Comparison of ENCODE assay signal across 9 mouse cellular contexts in genomic region chr11:116499018-116499417, GRCm38 (mm10). TPM values are rescaled to one million over a fixed set of nuclear protein-coding genes. Genes with fewer than 3 reads are reported as not detected.
DNase-seq lines count a peak whose midpoint lies in the region; ATAC-seq lines count a peak whose summit lies in the region.
"Had no signal": no experiment of that assay in that cellular context is flagged by ENCODE, and none has a peak within 500 bp of the region (broad histone marks: within the 10 kb centered on the region; RNA-seq: fewer than 3 reads in every experiment).

No protein-coding gene starts in this region.

- no peak for ATAC-seq in liver, embryonic 11.5 days (replicated peaks; ENCODE audit: low FRiP score)
- no peak for ATAC-seq in embryonic facial prominence, embryonic 12.5 days (ENCODE audit: insufficient number of reproducible peaks, insufficient read depth, low FRiP score, low TSS enrichment)
- no peak for ATAC-seq in hindbrain, embryonic 16.5 days
- ATAC-seq in neural tube, embryonic 12.5 days (ENCODE audit: low FRiP score, low read depth), result no peak

- H3K9ac ChIP-seq in liver, embryonic 11.5 days (ENCODE audit: low read depth, low read length), result no peak overlapping the region
- no peak overlapping the region for H3K9ac ChIP-seq in embryonic facial prominence, embryonic 12.5 days
- no peak overlapping the region for H3K9ac ChIP-seq in hindbrain, embryonic 16.5 days (ENCODE audit: low read depth, low read length)
- H3K9ac ChIP-seq in neural tube, embryonic 12.5 days, result no peak overlapping the region

- no peak for DNase-seq in liver, embryonic 11.5 days (ENCODE audit: low spot score)
- DNase-seq in liver, result no peak
- DNase-seq in thymus, postnatal 25 days, result no peak
- no peak for DNase-seq in gastrocnemius, postnatal 14 days
- DNase-seq: kidney, postnatal 36 days had no signal

- H3K4me3 ChIP-seq in liver, embryonic 11.5 days (ENCODE audit: low read depth, low read length), result peak overlapping the region; percentile 24
- no peak overlapping the region for H3K4me3 ChIP-seq in embryonic facial prominence, embryonic 12.5 days
- H3K4me3 ChIP-seq in hindbrain, embryonic 16.5 days (ENCODE audit: low read length), result no peak overlapping the region
- H3K4me3 ChIP-seq in neural tube, embryonic 12.5 days, result no peak overlapping the region

- H3K9me3 ChIP-seq in liver, embryonic 11.5 days (ENCODE audit: control insufficient read depth, low read length), result no peaks in the 10 kb centered on the region
- no peaks in the 10 kb centered on the region for H3K9me3 ChIP-seq in embryonic facial prominence, embryonic 12.5 days
- H3K9me3 ChIP-seq in hindbrain, embryonic 16.5 days (ENCODE audit: control insufficient read depth, low read length), result no peaks in the 10 kb centered on the region
- no peaks in the 10 kb centered on the region for H3K9me3 ChIP-seq in neural tube, embryonic 12.5 days

- H3K27ac ChIP-seq in liver, embryonic 11.5 days (ENCODE audit: low read depth, low read length), result no peak overlapping the region
- no peak overlapping the region for H3K27ac ChIP-seq in embryonic facial prominence, embryonic 12.5 days
- no peak overlapping the region for H3K27ac ChIP-seq in hindbrain, embryonic 16.5 days (ENCODE audit: low read depth, low read length)
- no peak overlapping the region for H3K27ac ChIP-seq in neural tube, embryonic 12.5 days

- WGBS in liver, embryonic 11.5 days, result 46% methylated on average over 6 of the region's 6 CpGs
- 46% methylated on average over 6 of the region's 6 CpGs for WGBS in embryonic facial prominence, embryonic 12.5 days
- WGBS in hindbrain, embryonic 16.5 days, result 47% methylated on average over 6 of the region's 6 CpGs
- WGBS in neural tube, embryonic 12.5 days, result 44% methylated on average over 6 of the region's 6 CpGs

- intact Hi-C loops in gastrocnemius, postnatal 14 days (cut with DNase I; ENCODE audit: low total_unique reads), result no loop called here

- H3K4me1 ChIP-seq in liver, embryonic 11.5 days (replicated peaks; ENCODE audit: control insufficient read depth, insufficient read depth, low read length), result peaks cover 15% of the 10 kb centered on the region; the same call in 1 of the 2 replicates
- H3K4me1 ChIP-seq in embryonic facial prominence, embryonic 12.5 days, result no peaks in the 10 kb centered on the region
- H3K4me1 ChIP-seq in hindbrain, embryonic 16.5 days (ENCODE audit: control insufficient read depth, insufficient read depth, low read depth, low read length), result peaks cover 4% of the 10 kb centered on the region
- H3K4me1 ChIP-seq in neural tube, embryonic 12.5 days, result peaks cover 6% of the 10 kb centered on the region; the same call in 1 of the 2 replicates

- H3K27me3 ChIP-seq in liver, embryonic 11.5 days (replicated peaks; ENCODE audit: control insufficient read depth, insufficient read depth, low read length), result no peaks in the 10 kb centered on the region
- H3K27me3 ChIP-seq in embryonic facial prominence, embryonic 12.5 days, result no peaks in the 10 kb centered on the region
- no peaks in the 10 kb centered on the region for H3K27me3 ChIP-seq in hindbrain, embryonic 16.5 days (replicated peaks; ENCODE audit: control insufficient read depth, insufficient read depth, low read length)
- no peaks in the 10 kb centered on the region for H3K27me3 ChIP-seq in neural tube, embryonic 12.5 days (replicated peaks)

- H3K36me3 ChIP-seq in liver, embryonic 11.5 days (ENCODE audit: control insufficient read depth, insufficient read depth, low read length), result no peaks in the 10 kb centered on the region
- no peaks in the 10 kb centered on the region for H3K36me3 ChIP-seq in embryonic facial prominence, embryonic 12.5 days
- no peaks in the 10 kb centered on the region for H3K36me3 ChIP-seq in hindbrain, embryonic 16.5 days (ENCODE audit: control insufficient read depth, insufficient read depth, low read length)
- H3K36me3 ChIP-seq in neural tube, embryonic 12.5 days, result no peaks in the 10 kb centered on the region

- H3K4me2 ChIP-seq in liver, embryonic 11.5 days, result peak overlapping the region; percentile 58
- peak overlapping the region; percentile 53 for H3K4me2 ChIP-seq in embryonic facial prominence, embryonic 12.5 days (replicated peaks)
- peak overlapping the region; percentile 41 for H3K4me2 ChIP-seq in hindbrain, embryonic 16.5 days (ENCODE audit: low read length)
- peak overlapping the region; percentile 46; the same call in 1 of the 2 replicates for H3K4me2 ChIP-seq in neural tube, embryonic 12.5 days (replicated peaks)

RNA-seq across cellular contexts. Expression of gene Prpsap1, which starts 5.0 kb away (rescaled TPM):
- 133 and 135 TPM in 2 replicates for polyA plus RNA-seq in liver, embryonic 11.5 days (2014; fragmentation: Nextera tagmentation; extraction: Ambion mirVana)
- 197 and 211 TPM in 2 replicates for polyA plus RNA-seq in embryonic facial prominence, embryonic 12.5 days (2016; fragmentation: Nextera tagmentation; extraction: Ambion mirVana)
- 181 and 190 TPM in 2 replicates for polyA plus RNA-seq in hindbrain, embryonic 16.5 days (2015; fragmentation: Nextera tagmentation; extraction: Ambion mirVana)
- polyA plus RNA-seq in neural tube, embryonic 12.5 days (2016; fragmentation: Nextera tagmentation; extraction: Ambion mirVana), result 199 and 200 TPM in 2 replicates
- 10 to 100 TPM; 22.4 to 24.6 TPM for total RNA-seq in gastrocnemius, postnatal 14 days (2021)

RNA-seq across cellular contexts. Expression of gene Sphk1, which starts 31.7 kb away (rescaled TPM):
- polyA plus RNA-seq in liver, embryonic 11.5 days (2014; fragmentation: Nextera tagmentation; extraction: Ambion mirVana), result 39.0 and 44.1 TPM in 2 replicates
- polyA plus RNA-seq in embryonic facial prominence, embryonic 12.5 days (2016; fragmentation: Nextera tagmentation; extraction: Ambion mirVana), result 6.9 and 8.3 TPM in 2 replicates
- 10.7 and 13.9 TPM in 2 replicates for polyA plus RNA-seq in hindbrain, embryonic 16.5 days (2015; fragmentation: Nextera tagmentation; extraction: Ambion mirVana)
- polyA plus RNA-seq in neural tube, embryonic 12.5 days (2016; fragmentation: Nextera tagmentation; extraction: Ambion mirVana), result 7.6 and 9.3 TPM in 2 replicates
- total RNA-seq in gastrocnemius, postnatal 14 days (2021), result 1 to 10 TPM; 1.6 to 2.6 TPM

RNA-seq across cellular contexts. Expression of gene Qrich2, which starts 33.0 kb away (rescaled TPM):
- polyA plus RNA-seq in liver, embryonic 11.5 days (2014; fragmentation: Nextera tagmentation; extraction: Ambion mirVana), result 0.16 TPM in 1 of 2 replicates, not detected in the other
- 0.14 and 0.39 TPM in 2 replicates for polyA plus RNA-seq in embryonic facial prominence, embryonic 12.5 days (2016; fragmentation: Nextera tagmentation; extraction: Ambion mirVana)
- 0.38 and 0.40 TPM in 2 replicates for polyA plus RNA-seq in hindbrain, embryonic 16.5 days (2015; fragmentation: Nextera tagmentation; extraction: Ambion mirVana)
- not detected in 2 replicates for polyA plus RNA-seq in neural tube, embryonic 12.5 days (2016; fragmentation: Nextera tagmentation; extraction: Ambion mirVana)
- total RNA-seq in gastrocnemius, postnatal 14 days (2021), result not detected
- total RNA-seq: gastrocnemius, adult 8-10 months had no signal
